Mouse (Mus musculus): ENCODE data around the gene Robo2. TPM values are rescaled to one million over a fixed set of nuclear protein-coding genes. Genes with fewer than 3 reads are reported as not detected.

Robo2 gene
- polyA plus RNA-seq, 1 experiment from 2014 or later, result 68.5 TPM

- no peak overlapping the region for H3K4me2 ChIP-seq
- no peaks in the 10 kb centered on the region for H3K27me3 ChIP-seq
- ATAC-seq, result no peak
- no peaks in the 10 kb centered on the region for H3K9me3 ChIP-seq (replicated peaks)
- peaks cover 7% of the 10 kb centered on the region for H3K4me1 ChIP-seq
- no peak overlapping the region for H3K4me3 ChIP-seq
- H3K27ac ChIP-seq, result no peak overlapping the region
- H3K36me3 ChIP-seq (ENCODE audit: poor library complexity, severe bottlenecking), result no peaks in the 10 kb centered on the region
- H3K9ac ChIP-seq, result no peak overlapping the region
- 100% methylated on average over 2 of the region's 2 CpGs for whole genome bisulfite sequencing
Measured at GRCm38 (mm10) chr16:74237411-74237930, 174.2 kb downstream of the Robo2 start.

GRCm38 (mm10) chr16:74234393-74235059 lies 177.1 kb downstream of the Robo2 start:
- H3K9ac ChIP-seq, result no peak overlapping the region
- H3K36me3 ChIP-seq (ENCODE audit: poor library complexity, severe bottlenecking), result no peaks in the 10 kb centered on the region
- 39% methylated on average over 6 of the region's 6 CpGs for WGBS
- no peak overlapping the region; the same call in 1 of the 2 replicates for H3K27ac ChIP-seq
- H3K4me3 ChIP-seq, result no peak overlapping the region
- H3K4me1 ChIP-seq, result peaks cover 7% of the 10 kb centered on the region
- H3K27me3 ChIP-seq, result no peaks in the 10 kb centered on the region
- ATAC-seq, result peak; percentile 69
- no peaks in the 10 kb centered on the region for H3K9me3 ChIP-seq (replicated peaks)
- no peak overlapping the region for H3K4me2 ChIP-seq

DNA sequence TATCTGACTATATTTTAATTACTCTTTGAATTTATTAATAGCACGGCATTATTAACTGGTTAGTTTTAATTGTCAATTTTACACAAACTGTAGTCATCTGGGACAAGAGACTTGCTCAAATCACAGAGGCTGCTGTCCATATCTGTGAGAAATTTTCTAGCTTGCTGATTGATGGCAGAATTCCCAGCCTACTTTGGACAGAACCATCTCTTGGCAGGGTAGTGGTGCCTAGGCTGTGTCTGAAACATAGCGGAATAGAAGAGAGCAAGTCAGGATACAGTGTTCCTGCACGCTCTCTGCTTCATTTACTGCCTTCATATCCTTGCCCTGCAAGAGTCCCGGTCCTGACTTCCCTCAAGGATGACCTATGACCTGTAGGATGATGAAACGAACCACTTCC lies 178.0 kb downstream of the Robo2 start:
- H3K4me2 ChIP-seq, result no peak overlapping the region
- H3K9ac ChIP-seq, result no peak overlapping the region
- no peak overlapping the region for H3K27ac ChIP-seq
- H3K4me1 ChIP-seq, result peaks cover 7% of the 10 kb centered on the region
- H3K27me3 ChIP-seq, result no peaks in the 10 kb centered on the region
- no peaks in the 10 kb centered on the region for H3K9me3 ChIP-seq (replicated peaks)
- no peak overlapping the region for H3K4me3 ChIP-seq
- no peak for ATAC-seq
- 78% methylated on average over 5 of the region's 5 CpGs for WGBS
- no peaks in the 10 kb centered on the region for H3K36me3 ChIP-seq (ENCODE audit: poor library complexity, severe bottlenecking)

GRCm38 (mm10) chr16:74227285-74227684 lies 184.3 kb downstream of the Robo2 start:
- no peak for ATAC-seq
- no peak overlapping the region for H3K4me3 ChIP-seq
- H3K4me1 ChIP-seq, result peaks cover 10% of the 10 kb centered on the region
- no peak overlapping the region for H3K27ac ChIP-seq
- no peaks in the 10 kb centered on the region; the same call in 1 of the 2 replicates for H3K9me3 ChIP-seq (replicated peaks)
- no peak overlapping the region for H3K4me2 ChIP-seq
- no peaks in the 10 kb centered on the region for H3K27me3 ChIP-seq
- 0 out of 2 replicates have a peak, but pooled peaks cover 5% of the 10 kb centered on the region for H3K36me3 ChIP-seq (ENCODE audit: poor library complexity, severe bottlenecking)
- no peak overlapping the region for H3K9ac ChIP-seq

- H3K4me2 ChIP-seq, result no peak overlapping the region
- 0 out of 2 replicates have a peak, but pooled peaks cover 5% of the 10 kb centered on the region for H3K36me3 ChIP-seq (ENCODE audit: poor library complexity, severe bottlenecking)
- no peaks in the 10 kb centered on the region; the same call in 1 of the 2 replicates for H3K9me3 ChIP-seq (replicated peaks)
- H3K4me1 ChIP-seq, result peaks cover 10% of the 10 kb centered on the region
- H3K27me3 ChIP-seq, result no peaks in the 10 kb centered on the region
- H3K9ac ChIP-seq, result no peak overlapping the region
- WGBS, result 66% methylated on average over 7 of the region's 7 CpGs
- no peak overlapping the region for H3K4me3 ChIP-seq
- peak overlapping the region; percentile 54; the same call in 1 of the 2 replicates for H3K27ac ChIP-seq
- ATAC-seq, result peak; percentile 93
Measured at GRCm38 (mm10) chr16:74225423-74226272, 186.0 kb downstream of the Robo2 start.

GRCm38 (mm10) chr16:74222501-74222900 lies 189.1 kb downstream of the Robo2 start:
- ATAC-seq, result no peak
- 78% methylated on average over 5 of the region's 5 CpGs for WGBS
- Histone ChIP-seq H3K27ac (no peak overlapping the region), H3K9ac (no peak overlapping the region), H3K4me3 (no peak overlapping the region), H3K36me3 (ENCODE audit: poor library complexity, severe bottlenecking) (0 out of 2 replicates have a peak, but pooled peaks cover 5% of the 10 kb centered on the region), H3K9me3 (replicated peaks) (no peaks in the 10 kb centered on the region; the same call in 1 of the 2 replicates), H3K4me1 (peaks cover 10% of the 10 kb centered on the region), H3K4me2 (no peak overlapping the region), H3K27me3 (no peaks in the 10 kb centered on the region)

DNA sequence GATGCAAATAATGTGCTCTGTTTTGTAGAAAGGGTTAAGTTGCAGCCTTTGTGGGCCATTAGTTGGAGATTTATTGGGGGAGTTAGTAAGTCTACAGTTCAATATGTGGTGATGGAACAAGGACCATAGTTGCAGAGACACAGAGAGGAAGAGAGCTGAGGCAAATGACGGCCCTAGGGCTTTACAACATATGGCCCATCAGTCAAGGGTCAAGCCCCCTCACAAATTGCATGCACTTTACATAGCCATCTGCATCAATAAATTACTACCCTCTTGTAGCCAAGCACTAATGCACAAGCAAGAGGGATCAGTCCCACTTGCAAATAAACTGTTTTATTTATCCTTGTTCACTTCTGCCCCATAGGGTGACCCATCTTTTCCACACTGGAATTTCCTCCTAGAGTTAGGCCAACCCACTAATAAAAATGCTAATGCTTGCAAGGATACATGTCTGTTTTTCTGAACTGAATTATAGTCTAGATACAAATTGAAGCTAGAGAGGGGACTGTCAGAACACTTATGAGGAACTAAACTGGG lies 194.7 kb downstream of the Robo2 start:
- H3K9ac ChIP-seq, result no peak overlapping the region
- H3K36me3 ChIP-seq (ENCODE audit: poor library complexity, severe bottlenecking), result no peaks in the 10 kb centered on the region
- no peaks in the 10 kb centered on the region for H3K4me1 ChIP-seq
- no peaks in the 10 kb centered on the region for H3K27me3 ChIP-seq
- H3K4me2 ChIP-seq, result no peak overlapping the region
- H3K4me3 ChIP-seq, result no peak overlapping the region
- H3K9me3 ChIP-seq (replicated peaks), result no peaks in the 10 kb centered on the region
- no peak overlapping the region for H3K27ac ChIP-seq
- no peak for ATAC-seq
- 89% methylated on average over 1 of the region's 1 CpGs for WGBS

DNA sequence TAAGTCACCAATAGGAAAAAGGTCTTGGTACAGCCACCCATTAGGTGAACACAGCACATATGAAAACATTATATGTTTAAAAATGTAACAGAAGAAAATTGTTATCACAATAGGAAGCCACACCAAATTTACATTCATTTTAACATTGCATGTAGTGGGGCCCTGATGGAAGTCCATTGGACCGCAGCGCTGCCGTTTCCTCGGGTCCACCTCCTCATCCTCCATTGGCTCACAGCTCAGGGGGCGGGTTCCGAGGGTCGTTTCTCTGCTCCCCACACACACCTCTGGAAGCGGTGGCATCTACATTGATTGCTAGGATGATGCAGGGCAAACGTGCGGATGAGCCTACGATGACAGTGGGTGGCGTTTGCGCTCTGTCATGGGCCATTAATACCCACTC lies 195.8 kb downstream of the Robo2 start:
- Histone ChIP-seq H3K36me3 (ENCODE audit: poor library complexity, severe bottlenecking) (no peaks in the 10 kb centered on the region), H3K27ac (no peak overlapping the region), H3K4me1 (no peaks in the 10 kb centered on the region), H3K27me3 (no peaks in the 10 kb centered on the region), H3K9me3 (replicated peaks) (no peaks in the 10 kb centered on the region), H3K9ac (no peak overlapping the region), H3K4me2 (no peak overlapping the region), H3K4me3 (no peak overlapping the region)
- 97% methylated on average over 13 of the region's 13 CpGs for WGBS
- no peak for ATAC-seq

DNA sequence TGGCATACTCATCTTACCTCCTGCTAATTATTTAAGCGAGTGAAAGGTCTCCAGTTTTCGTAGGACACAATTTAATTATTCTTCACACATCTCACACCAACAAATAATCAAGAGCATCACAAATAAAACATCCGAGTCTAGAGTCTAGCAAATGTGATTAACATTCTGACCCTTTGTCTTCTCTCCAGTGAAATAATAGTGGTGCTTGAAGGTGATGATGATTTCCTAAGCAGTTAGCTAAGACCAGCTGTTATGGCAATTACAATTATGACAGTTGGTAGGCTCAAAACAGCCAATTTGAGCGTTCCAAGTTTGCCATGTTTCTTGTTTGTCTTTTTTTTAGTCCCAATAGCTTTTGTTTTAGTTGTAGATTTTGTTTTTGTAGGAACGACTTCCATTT lies 210.9 kb downstream of the Robo2 start:
- Histone ChIP-seq H3K9me3 (replicated peaks) (no peaks in the 10 kb centered on the region), H3K4me2 (no peak overlapping the region), H3K9ac (no peak overlapping the region), H3K27me3 (no peaks in the 10 kb centered on the region), H3K4me1 (peaks cover 7% of the 10 kb centered on the region; the same call in 1 of the 2 replicates), H3K36me3 (ENCODE audit: poor library complexity, severe bottlenecking) (no peaks in the 10 kb centered on the region), H3K27ac (no peak overlapping the region), H3K4me3 (no peak overlapping the region)
- WGBS, result 29% methylated on average over 5 of the region's 5 CpGs
- peak; percentile 84 for ATAC-seq

- Histone ChIP-seq H3K4me3 (no peak overlapping the region), H3K4me1 (peaks cover 7% of the 10 kb centered on the region; the same call in 1 of the 2 replicates), H3K27ac (no peak overlapping the region), H3K9me3 (replicated peaks) (no peaks in the 10 kb centered on the region), H3K36me3 (ENCODE audit: poor library complexity, severe bottlenecking) (no peaks in the 10 kb centered on the region), H3K4me2 (no peak overlapping the region), H3K9ac (no peak overlapping the region), H3K27me3 (no peaks in the 10 kb centered on the region)
- WGBS, result 21% methylated on average over 1 of the region's 1 CpGs
- ATAC-seq, result peak; percentile 83
Measured at GRCm38 (mm10) chr16:74200024-74200703, 211.5 kb downstream of the Robo2 start.

- 0 out of 2 replicates have a peak, but pooled peaks have one; percentile 34 for ATAC-seq
- WGBS, result 32% methylated on average over 8 of the region's 8 CpGs
Measured at GRCm38 (mm10) chr16:74192979-74193554, 218.6 kb downstream of the Robo2 start.

More at GRCm38 (mm10) chr16:74192979-74193554, 218.6 kb downstream of the Robo2 start:
- no peak overlapping the region for H3K4me3 ChIP-seq
- H3K9ac ChIP-seq, result no peak overlapping the region
- no peaks in the 10 kb centered on the region for H3K36me3 ChIP-seq (ENCODE audit: poor library complexity, severe bottlenecking)
- H3K4me2 ChIP-seq, result no peak overlapping the region
- no peaks in the 10 kb centered on the region for H3K9me3 ChIP-seq (replicated peaks)
- no peak overlapping the region for H3K27ac ChIP-seq
- H3K27me3 ChIP-seq, result no peaks in the 10 kb centered on the region
- peaks cover 23% of the 10 kb centered on the region for H3K4me1 ChIP-seq
